Mouse (Mus musculus): Measurements from ENCODE around the gene Kif5a. TPM values are rescaled to one million over a fixed set of nuclear protein-coding genes. Genes with fewer than 3 reads are reported as not detected.

The Kif5a gene
- total RNA-seq, 2 experiments from 2014 or later, result 715 to 773 TPM

DNA sequence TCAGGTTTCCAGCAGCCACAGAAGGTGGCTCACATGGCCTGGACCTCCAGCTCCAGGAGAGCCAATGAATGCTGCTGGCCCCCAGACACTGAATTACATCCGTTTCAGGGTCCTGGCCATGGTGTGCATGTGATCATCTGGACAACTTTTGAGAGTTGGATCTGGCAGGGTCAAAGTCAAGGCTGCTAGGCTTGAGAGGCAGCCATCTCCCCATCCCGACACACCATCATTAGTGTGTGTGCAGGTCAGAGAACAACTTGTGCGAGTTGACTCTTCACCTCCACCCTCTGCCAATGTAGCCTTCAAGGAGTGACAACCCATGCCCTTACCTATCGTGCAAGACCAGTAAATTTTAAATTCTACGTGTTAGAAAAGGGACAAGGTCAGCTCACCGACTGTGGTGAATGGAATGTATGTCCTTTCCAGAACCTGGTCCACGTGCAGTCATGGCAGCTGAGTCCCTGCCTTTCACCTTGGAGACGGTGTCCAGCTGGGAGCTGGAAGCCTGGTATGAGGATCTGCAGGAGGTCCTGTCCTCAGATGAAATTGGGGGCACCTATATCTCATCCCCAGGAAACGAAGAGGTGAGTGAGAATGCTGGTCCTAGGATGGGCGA lies 31.9 kb upstream of the Kif5a start:
- H3K4me3 ChIP-seq, result no peak overlapping the region

DNA sequence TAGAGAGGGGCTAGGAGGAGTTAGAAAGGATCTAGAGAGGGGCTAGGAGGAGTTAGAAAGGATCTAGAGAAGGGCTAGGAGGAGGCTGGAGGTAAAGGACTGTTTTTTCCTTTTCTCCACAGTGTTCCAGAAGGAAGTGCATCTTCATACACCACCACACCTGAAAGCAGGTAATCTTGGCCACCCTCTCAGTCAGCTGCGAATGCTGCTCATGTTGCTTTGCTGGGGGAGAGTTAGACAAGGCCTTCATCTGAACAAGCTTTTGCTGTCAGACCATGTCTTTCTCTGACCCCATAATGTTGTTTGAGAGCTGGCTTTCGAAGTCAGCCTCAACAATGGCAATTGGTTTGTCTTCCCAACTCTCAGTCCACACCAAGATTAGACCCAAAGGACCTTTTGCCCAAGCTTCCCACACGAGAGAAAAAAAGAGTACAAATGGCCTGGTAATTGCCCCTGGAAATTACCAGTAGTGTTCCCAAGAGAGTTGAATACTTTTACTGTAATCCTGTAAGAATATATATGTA lies 30.5 kb upstream of the Kif5a start:
- H3K27ac ChIP-seq, result no peak overlapping the region
- H3K4me3 ChIP-seq, result no peak overlapping the region
- no peak for DNase-seq (ENCODE audit: low spot score in 2 of 2)
- no peak for TF ChIP-seq CTCF (conservative IDR thresholded peaks at IDR 0.05)

More for the DNA sequence above, 31.9 kb upstream of the Kif5a start:
- no peak for DNase-seq (ENCODE audit: low spot score in 2 of 2)
- no peak for TF ChIP-seq CTCF (conservative IDR thresholded peaks at IDR 0.05)
- H3K27ac ChIP-seq, result no peak overlapping the region

DNA sequence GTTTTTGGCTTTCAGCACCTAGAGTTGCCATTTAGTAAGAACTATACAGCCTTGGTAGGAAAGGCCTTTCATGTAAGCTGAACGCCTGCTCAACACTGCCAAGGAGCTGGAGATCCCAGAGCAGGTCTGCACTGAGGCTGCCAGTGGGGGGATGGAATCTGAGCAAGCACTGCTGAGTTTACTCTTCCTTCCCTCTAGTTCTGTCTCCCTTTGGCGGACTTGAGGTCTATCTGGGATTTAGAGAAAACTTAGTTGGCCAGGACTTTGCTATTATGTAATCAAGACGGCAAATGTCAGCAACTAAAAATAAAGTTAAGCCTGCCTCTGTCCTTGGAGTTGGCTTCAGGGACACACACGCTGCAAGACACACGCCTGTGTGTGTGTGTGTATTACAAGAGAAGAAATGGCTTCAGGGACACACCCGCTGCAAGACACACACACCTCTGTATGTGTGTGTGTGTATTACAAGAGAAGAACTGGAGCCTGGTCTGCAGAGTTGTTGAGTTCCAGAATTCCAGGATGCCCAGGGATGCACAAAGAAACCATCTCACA lies 29.9 kb upstream of the Kif5a start:
- no peak for TF ChIP-seq CTCF (conservative IDR thresholded peaks at IDR 0.05)
- no peak for DNase-seq (ENCODE audit: low spot score in 2 of 2)
- no peak overlapping the region for H3K4me3 ChIP-seq
- 0 out of 2 replicates have a peak overlapping the region, but pooled peaks have one; percentile 97 for H3K27ac ChIP-seq

DNA sequence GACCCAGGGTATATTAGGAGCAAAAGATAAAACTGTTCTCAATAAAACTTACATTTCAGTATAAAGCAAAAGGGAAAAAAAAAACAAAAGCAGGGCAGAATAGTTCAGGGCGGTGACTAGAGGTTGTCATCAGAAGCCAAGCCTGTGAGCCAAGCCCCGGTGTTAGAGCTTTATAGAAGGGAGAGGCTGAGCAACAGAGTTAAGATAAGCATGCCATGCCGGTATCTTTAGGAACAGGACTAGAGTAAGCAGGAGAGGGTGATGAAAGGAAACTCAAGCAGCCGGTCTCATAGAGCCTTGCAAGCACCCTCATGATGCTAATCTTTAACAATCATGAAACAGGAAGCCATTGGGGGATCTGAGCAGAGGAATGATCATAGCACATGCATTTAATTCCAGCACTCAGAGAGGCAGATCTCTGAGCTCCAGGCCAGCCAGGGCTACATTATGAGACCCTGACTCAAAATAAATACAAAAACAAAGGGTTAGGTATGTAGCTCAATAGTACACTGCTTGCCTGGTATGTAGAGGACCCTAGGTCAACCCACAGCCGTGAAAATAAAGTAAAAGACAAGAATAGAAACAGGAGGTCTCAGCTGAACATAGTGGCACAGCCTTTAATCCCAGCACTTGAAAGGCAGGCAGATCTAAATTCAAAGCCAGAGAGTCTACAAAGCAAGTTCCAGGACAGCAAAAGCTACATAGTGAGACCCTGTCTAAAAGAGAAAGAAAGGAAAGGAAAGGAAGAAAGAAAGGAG lies 28.9 kb upstream of the Kif5a start:
- Histone ChIP-seq H3K27ac (peak overlapping the region; percentile 97), H3K4me3 (peak overlapping the region; percentile 87)
- no peak for DNase-seq (ENCODE audit: low spot score in 2 of 2)
- no peak for TF ChIP-seq CTCF (conservative IDR thresholded peaks at IDR 0.05)

DNA sequence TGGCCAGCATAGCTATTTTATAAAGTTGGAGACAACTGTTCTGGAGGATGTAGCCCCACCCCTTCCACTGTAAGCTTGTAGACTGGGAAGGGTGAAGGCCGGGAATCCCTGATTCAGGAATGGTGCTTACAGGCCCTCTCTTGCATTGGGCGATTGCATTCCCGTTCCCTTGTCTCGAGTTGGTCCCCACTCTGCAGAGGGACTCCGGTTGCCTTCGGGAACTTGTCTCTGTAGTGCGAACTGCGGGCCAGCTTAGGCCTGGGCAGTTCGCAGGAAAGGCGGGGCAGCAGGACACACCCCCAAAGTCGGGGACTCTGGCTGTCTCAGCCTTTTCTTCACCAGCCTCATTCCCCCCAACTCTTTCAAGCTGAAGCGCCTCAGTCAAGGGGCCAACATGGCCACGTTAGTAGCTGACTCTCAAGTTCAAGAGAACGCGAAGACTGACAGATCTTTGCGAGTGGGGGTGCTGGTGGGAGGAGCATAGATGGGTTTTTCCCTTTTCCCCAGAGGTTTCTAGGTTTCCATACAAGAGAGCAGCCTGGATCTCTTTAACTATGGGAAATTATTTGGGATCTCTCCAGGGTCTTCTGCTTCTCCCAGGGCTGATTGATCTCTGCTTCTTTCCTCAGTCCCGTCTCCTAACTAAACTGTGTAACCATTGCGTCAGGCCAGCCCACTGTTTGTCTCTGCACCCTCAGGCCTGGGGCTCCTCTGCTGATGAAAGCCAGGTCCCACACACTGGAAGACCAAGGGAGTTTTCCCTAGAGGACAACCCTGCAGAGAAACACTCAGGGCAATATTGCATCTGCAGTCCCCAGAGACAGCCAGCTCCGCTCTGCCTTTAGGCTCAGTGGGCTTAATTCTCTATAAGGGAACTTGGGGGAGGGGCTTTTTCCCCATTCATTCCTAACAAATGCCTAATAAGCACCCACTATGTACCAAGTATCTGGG lies 28.1 kb upstream of the Kif5a start:
- no peak for DNase-seq (ENCODE audit: low spot score in 2 of 2)

DNA sequence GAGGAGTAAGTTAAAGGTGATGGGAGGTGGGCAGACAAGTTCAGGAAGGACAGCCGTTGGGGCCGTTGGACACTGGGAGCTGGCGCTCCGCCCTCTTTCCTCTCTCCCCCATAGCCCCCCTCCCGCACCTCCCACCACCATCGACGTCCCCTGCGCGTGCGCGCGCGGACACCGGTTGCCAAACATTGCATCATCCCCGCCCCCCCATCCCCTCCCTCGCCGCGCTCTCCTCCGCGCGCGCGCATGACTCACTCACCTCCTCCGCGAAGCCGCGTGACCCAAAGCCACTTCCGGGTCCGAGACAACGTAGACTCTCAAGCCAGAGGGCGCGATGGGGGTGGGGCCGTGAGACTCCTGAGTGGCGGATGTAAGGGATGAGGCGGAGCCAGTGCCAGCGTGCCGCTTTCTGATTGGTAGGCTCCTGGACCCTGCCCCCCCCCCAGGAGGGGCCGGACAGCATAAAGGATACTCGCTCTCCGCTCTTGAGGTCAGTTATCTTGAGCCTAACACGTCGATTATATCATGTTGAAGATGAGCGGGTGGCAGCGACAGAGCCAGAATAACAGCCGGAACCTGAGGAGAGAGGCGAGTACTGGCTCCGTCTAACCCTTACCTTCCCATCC lies 27.3 kb upstream of the Kif5a start:
- Histone ChIP-seq H3K27ac (peak overlapping the region; percentile 97), H3K4me3 (peak overlapping the region; percentile 87)
- TF ChIP-seq CTCF (conservative IDR thresholded peaks at IDR 0.05), result no peak
- peak; percentile 98 to 99 for DNase-seq (ENCODE audit: low spot score in 2 of 2)

More for the DNA sequence above, 28.1 kb upstream of the Kif5a start:
- peak overlapping the region; percentile 97 for H3K27ac ChIP-seq
- TF ChIP-seq CTCF (conservative IDR thresholded peaks at IDR 0.05), result no peak
- H3K4me3 ChIP-seq, result peak overlapping the region; percentile 87

DNA sequence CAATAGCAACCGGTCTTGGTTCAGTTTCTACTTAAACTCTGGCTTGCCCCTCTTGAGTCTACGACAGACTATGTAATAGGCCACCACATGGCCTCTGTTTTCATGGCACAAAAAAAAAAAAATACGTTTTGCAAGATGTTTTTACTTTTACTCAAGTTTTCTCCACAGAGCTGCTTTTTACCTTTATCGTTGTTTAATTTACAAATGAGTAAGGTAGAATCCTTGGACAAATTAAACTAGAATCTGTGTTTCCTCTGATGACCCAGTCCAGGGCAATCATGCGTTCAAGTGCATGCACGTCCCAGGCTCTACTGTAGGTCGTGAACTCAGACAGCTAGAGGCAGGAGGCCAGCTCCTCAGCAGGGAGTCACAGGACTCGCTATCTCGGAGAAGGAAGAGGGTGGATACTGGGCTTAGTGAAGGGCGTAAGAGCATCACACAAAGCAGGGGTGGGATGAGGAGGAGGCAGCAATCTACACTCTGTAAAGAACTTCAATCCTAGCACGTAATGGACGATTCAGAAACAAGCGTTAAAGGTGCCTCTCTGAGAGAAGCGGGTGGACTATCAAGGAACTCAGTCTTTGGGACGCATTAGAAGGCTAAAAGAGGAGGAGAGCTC lies 26.5 kb upstream of the Kif5a start:
- Histone ChIP-seq H3K4me3 (peak overlapping the region; percentile 87), H3K27ac (peak overlapping the region; percentile 97)
- no peak for TF ChIP-seq CTCF (conservative IDR thresholded peaks at IDR 0.05)
- no peak for DNase-seq (ENCODE audit: low spot score in 2 of 2)

DNA sequence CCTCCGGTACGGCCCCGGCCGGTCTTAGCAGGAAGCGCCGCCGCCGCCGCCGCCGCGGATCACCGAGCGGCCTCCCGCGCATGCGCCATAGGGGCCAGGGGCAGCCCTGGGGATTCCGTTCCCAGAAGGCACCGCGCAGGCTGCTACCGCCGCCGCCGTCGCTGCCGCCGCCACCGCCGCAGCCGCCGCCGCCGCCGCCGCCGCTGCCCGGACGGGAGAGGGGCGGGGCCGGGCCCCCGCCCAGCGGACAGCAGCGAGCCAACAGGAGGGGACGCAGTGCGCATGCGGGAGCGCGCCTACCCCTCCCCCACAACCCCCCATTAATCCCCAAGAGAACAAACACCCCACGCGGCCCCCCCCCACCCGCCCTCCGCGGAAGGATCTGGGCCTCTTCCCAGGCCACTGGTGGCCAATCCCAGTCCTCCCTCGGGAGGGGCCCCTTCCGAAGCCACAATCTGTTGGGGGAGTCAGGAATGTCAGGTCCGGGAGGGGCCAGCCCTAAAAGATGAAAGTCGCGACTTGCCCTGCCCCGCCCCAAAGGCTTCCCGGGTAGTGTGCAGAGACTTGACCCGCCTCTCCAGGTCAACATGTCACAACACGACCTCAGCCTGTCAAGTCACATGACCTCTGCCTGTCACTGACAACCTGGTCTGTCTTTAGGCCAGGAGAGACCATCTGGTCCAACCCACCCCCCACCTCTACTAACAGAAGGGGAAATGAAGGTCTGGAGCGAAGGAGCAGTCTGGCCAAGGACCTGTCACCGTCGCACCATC lies 25.8 kb upstream of the Kif5a start, which contains the start of gene Mbd6:
Gene Mbd6 (minus strand): TSS at position 219 of the 773 bp plus-strand sequence.
- DNase-seq (ENCODE audit: low spot score in 2 of 2), result peak; percentile 73 to 83
- Histone ChIP-seq H3K27ac (peak within 1 kb of the TSS; percentile 97), H3K4me3 (peak within 1 kb of the TSS; percentile 87)
- no peak for TF ChIP-seq CTCF (conservative IDR thresholded peaks at IDR 0.05)

DNA sequence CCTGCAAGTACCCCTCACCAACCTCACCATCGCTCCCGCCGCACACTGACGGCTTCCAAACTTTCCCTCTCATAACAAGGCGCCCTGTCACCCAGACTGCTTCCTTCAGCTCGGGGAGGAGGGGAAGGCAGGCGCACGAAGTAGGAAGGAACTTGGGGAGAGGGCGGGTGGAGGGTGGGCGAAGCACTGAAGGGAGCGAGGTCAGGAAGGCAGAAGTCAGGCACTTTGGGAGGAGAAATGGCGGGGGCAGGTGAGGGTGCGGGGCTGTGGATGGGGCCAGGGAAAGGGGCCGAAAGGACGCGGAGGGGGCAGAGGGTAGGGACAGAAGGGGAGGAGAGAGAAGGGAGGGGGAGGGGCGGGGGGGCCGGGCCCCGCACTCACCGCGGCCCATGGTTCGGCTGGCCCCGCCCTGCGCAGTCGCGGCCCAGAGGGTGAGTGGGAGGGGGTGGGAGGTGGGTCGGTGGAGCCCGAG lies 25.2 kb upstream of the Kif5a start:
- peak overlapping the region; percentile 87 for H3K4me3 ChIP-seq
- peak in 1 of 2 experiments; percentile 37 for DNase-seq (ENCODE audit: low spot score in 2 of 2)
- H3K27ac ChIP-seq, result peak overlapping the region; percentile 97
- no peak for TF ChIP-seq CTCF (conservative IDR thresholded peaks at IDR 0.05)

DNA sequence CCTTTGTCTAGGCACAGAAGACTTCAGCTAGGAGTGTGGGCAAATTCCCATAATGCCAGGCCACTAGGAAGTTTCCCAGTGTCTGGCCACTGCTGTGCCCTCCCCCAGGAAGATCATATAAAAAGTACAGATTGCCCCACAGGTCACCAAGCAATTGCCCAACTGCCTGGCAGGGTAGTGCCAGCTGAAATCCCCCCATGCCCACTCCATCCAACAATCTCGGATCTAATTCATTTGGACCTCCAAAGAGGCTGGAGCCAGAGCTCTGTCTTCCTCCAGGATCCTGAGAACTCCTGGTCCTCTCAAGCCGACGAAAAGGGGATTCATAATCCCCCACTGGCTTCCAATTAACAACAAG lies 24.8 kb upstream of the Kif5a start:
- Histone ChIP-seq H3K4me3 (peak overlapping the region; percentile 87), H3K27ac (peak overlapping the region; percentile 97)
- no peak for DNase-seq (ENCODE audit: low spot score in 2 of 2)
- TF ChIP-seq CTCF (conservative IDR thresholded peaks at IDR 0.05), result no peak
